8 mouse cellular contexts compared by ENCODE assay signal in the genomic region with DNA sequence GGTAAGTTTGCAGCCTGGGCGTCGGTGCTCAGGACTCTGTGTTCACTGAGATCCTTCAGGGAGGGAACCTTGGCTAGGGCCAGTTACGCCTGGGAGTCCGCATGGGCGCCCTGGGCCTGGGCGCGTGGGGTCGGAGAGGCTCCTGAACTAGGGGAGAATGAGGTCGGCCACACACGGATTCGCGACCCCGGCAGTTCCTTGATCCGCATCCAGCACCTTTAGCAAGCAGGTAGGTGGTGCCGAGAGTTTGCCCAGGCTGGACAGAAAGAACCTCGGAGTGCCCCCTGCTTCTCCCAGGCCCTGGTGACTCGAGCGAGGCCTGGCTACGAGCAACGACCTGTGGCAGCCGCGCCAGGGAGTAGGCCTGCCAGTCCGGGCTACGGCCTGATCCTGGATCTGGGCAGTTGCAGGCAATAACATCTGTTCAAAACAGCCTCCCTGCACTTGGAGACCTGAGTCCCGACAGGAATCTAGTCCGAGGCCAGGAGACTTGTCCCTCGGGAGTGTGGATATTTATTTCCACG. TPM values are rescaled to one million over a fixed set of nuclear protein-coding genes. Genes with fewer than 3 reads are reported as not detected.
DNase-seq lines count a peak whose midpoint lies in the region; ATAC-seq lines count a peak whose summit lies in the region.

No protein-coding gene starts in this region.

- H3K27me3 ChIP-seq in midbrain, embryonic 16.5 days (ENCODE audit: control insufficient read depth, insufficient read depth, low read depth, low read length), result no peaks in the 10 kb centered on the region

- H3K9me3 ChIP-seq in midbrain, embryonic 16.5 days (replicated peaks; ENCODE audit: control insufficient read depth, low read length, poor library complexity, severe bottlenecking), result no peaks in the 10 kb centered on the region

- WGBS in midbrain, embryonic 16.5 days, result 11% methylated on average over 28 of the region's 28 CpGs

- H3K4me2 ChIP-seq in midbrain, embryonic 16.5 days (ENCODE audit: low read length), result peak overlapping the region; percentile 95

- peak; percentile 17 for DNase-seq in cerebellum, adult 9-10 months
- DNase-seq in cerebellum, adult 18-20 months, result no peak
- peak; percentile 35 to 61 for DNase-seq in kidney, postnatal 36 days
- DNase-seq in spleen, postnatal 10 days (ENCODE audit: low spot score in 2 of 2), result no peak
- DNase-seq in thymus, postnatal 25 days, result no peak

- H3K4me3 ChIP-seq in midbrain, embryonic 16.5 days (ENCODE audit: low read depth, low read length), result peak overlapping the region; percentile 54

- no peak overlapping the region for H3K27ac ChIP-seq in midbrain, embryonic 16.5 days (ENCODE audit: low read length)

- peak; percentile 1 for ATAC-seq in CD4-positive, CD25-positive, alpha-beta regulatory T cell, adult 4 months
- peak; percentile 58 for ATAC-seq in erythroid progenitor cell, adult 5-6 weeks (replicated peaks; ENCODE audit: low FRiP score, poor library complexity, severe bottlenecking)
- ATAC-seq in midbrain, embryonic 16.5 days, result peak; percentile 46

- peak overlapping the region; percentile 65 for H3K9ac ChIP-seq in midbrain, embryonic 16.5 days (ENCODE audit: low read depth, low read length)

- peaks cover 11% of the 10 kb centered on the region for H3K4me1 ChIP-seq in midbrain, embryonic 16.5 days (ENCODE audit: control insufficient read depth, insufficient read depth, low read length)

- no peaks in the 10 kb centered on the region for H3K36me3 ChIP-seq in midbrain, embryonic 16.5 days (ENCODE audit: control insufficient read depth, insufficient read depth, low read length)

RNA-seq across cellular contexts. Expression of gene Mavs, which starts 0.3 kb away (rescaled TPM):
- 10 to 100 TPM; 22.5 to 34.2 TPM for polyA plus RNA-seq in CD4-positive, CD25-positive, alpha-beta regulatory T cell, adult 4 months (2017; shearing (Covaris generic))
- 27.0 and 33.1 TPM in 2 replicates for total RNA-seq in erythroid progenitor cell, adult 5-6 weeks (2015; ENCODE audit: low replicate concordance)
- 12.3 and 16.3 TPM in 2 replicates for total RNA-seq in erythroid progenitor cell, adult 5-6 weeks (2017; ENCODE audit: low replicate concordance)
- polyA plus RNA-seq in midbrain, embryonic 16.5 days (2015; fragmentation: Nextera tagmentation; extraction: Ambion mirVana), result 6.7 and 6.9 TPM in 2 replicates

RNA-seq across cellular contexts. Expression of gene Ap5s1, which starts 27.3 kb away (rescaled TPM):
- polyA plus RNA-seq in CD4-positive, CD25-positive, alpha-beta regulatory T cell, adult 4 months (2017; shearing (Covaris generic)), result 10 to 100 TPM; 23.8 to 28.5 TPM
- 10.8 and 11.3 TPM in 2 replicates for total RNA-seq in erythroid progenitor cell, adult 5-6 weeks (2015; ENCODE audit: low replicate concordance)
- 10.9 and 11.4 TPM in 2 replicates for total RNA-seq in erythroid progenitor cell, adult 5-6 weeks (2017; ENCODE audit: low replicate concordance)
- polyA plus RNA-seq in midbrain, embryonic 16.5 days (2015; fragmentation: Nextera tagmentation; extraction: Ambion mirVana), result 33.0 and 34.7 TPM in 2 replicates

RNA-seq across cellular contexts. Expression of gene Pank2, which starts 28.1 kb away (rescaled TPM):
- polyA plus RNA-seq in CD4-positive, CD25-positive, alpha-beta regulatory T cell, adult 4 months (2017; shearing (Covaris generic)), result 10 to 100 TPM in 1 of 2 experiments, 1 to 10 TPM in 1; 7.7 to 12.0 TPM
- total RNA-seq in erythroid progenitor cell, adult 5-6 weeks (2015; ENCODE audit: low replicate concordance), result 40.0 and 69.2 TPM in 2 replicates
- total RNA-seq in erythroid progenitor cell, adult 5-6 weeks (2017; ENCODE audit: low replicate concordance), result 37.8 and 65.5 TPM in 2 replicates
- 20.3 and 22.6 TPM in 2 replicates for polyA plus RNA-seq in midbrain, embryonic 16.5 days (2015; fragmentation: Nextera tagmentation; extraction: Ambion mirVana)

RNA-seq across cellular contexts. Expression of gene Spef1, which starts 47.1 kb away (rescaled TPM):
- under 1 TPM; 0.34 to 0.79 TPM for polyA plus RNA-seq in CD4-positive, CD25-positive, alpha-beta regulatory T cell, adult 4 months (2017; shearing (Covaris generic))
- total RNA-seq in erythroid progenitor cell, adult 5-6 weeks (2015; ENCODE audit: low replicate concordance), result 4.6 and 4.7 TPM in 2 replicates
- total RNA-seq in erythroid progenitor cell, adult 5-6 weeks (2017; ENCODE audit: low replicate concordance), result 4.1 and 6.4 TPM in 2 replicates
- 9.5 and 11.2 TPM in 2 replicates for polyA plus RNA-seq in midbrain, embryonic 16.5 days (2015; fragmentation: Nextera tagmentation; extraction: Ambion mirVana)

RNA-seq across cellular contexts. Expression of gene Cdc25b, which starts 47.4 kb away (rescaled TPM):
- polyA plus RNA-seq in CD4-positive, CD25-positive, alpha-beta regulatory T cell, adult 4 months (2017; shearing (Covaris generic)), result 10 to 100 TPM; 49.8 to 63.9 TPM
- 345 and 367 TPM in 2 replicates for total RNA-seq in erythroid progenitor cell, adult 5-6 weeks (2015; ENCODE audit: low replicate concordance)
- total RNA-seq in erythroid progenitor cell, adult 5-6 weeks (2017; ENCODE audit: low replicate concordance), result 664 and 783 TPM in 2 replicates
- polyA plus RNA-seq in midbrain, embryonic 16.5 days (2015; fragmentation: Nextera tagmentation; extraction: Ambion mirVana), result 16.2 and 18.5 TPM in 2 replicates

Comparison
In these comparisons a context has a peak if more than half of its experiments do, and no peak if none do; other contexts are left out.
1. DNase-seq: peak in cerebellum, adult 9-10 months (single experiment) and kidney, postnatal 36 days (2 of 2); none in cerebellum, adult 18-20 months (0 of 2), spleen, postnatal 10 days (0 of 2) and thymus, postnatal 25 days (single experiment).
2. ATAC-seq: peak in every context shown above with its lines; median percentile 58 in erythroid progenitor cell, adult 5-6 weeks; 46 in midbrain, embryonic 16.5 days; 1 in CD4-positive, CD25-positive, alpha-beta regulatory T cell, adult 4 months.